Mouse (Mus musculus) liver, embryonic 14.5 days (tissue): Measurements from ENCODE around the gene Zfp518b. TPM values are rescaled to one million over a fixed set of nuclear protein-coding genes. Genes with fewer than 3 reads are reported as not detected.

Experiments
- ATAC-seq: fragments of 200-750 bp; cut with Nextera tagmentation; 2 replicates; pipeline ENCODE4 v1.8.0; 2017; ENCODE audit warnings: moderate number of reproducible peaks, mild to moderate bottlenecking, moderate library complexity; ENCODE audit not compliant: insufficient read depth
- DNase-seq, 3 experiments: peaks; one replicate each; pipeline ENCODE4 v3.0.0-alpha.2; 2012 to 2013; ENCODE audit warnings: low read depth in 3 of 3, low spot score in 3 of 3
- H3K27ac ChIP-seq: fragments of 300-500 bp; sonication (generic); 2 replicates; pipeline ENCODE4 v1.5.1; 2014; ENCODE audit warnings: moderate library complexity, mild to moderate bottlenecking, control low read depth, inconsistent platforms
- H3K27me3 ChIP-seq: fragments of 300-500 bp; sonication (generic); 2 replicates; pipeline ENCODE4 v1.6.1; 2014; ENCODE audit warnings: mild to moderate bottlenecking, low read length, moderate library complexity; ENCODE audit not compliant: control insufficient read depth, insufficient read depth
- H3K36me3 ChIP-seq: fragments of 300-500 bp; sonication (generic); replicated peaks from 2 replicates; pipeline ENCODE4 v1.6.1; 2014; ENCODE audit warnings: low read depth; ENCODE audit not compliant: control insufficient read depth, insufficient read depth
- H3K4me1 ChIP-seq, 2 experiments: fragments of 200-500 bp in 1 of 2; fragments of 300-500 bp in 1 of 2; sonication (generic) in 1 of 2; replicated peaks; 2 replicates each; pipeline ENCODE4 v1.6.1; 2012 to 2014; ENCODE audit warnings: antibody characterized with exemption in 1 of 2, inconsistent platforms in 1 of 2, low read length in 1 of 2; ENCODE audit not compliant: control insufficient read depth in 2 of 2, insufficient read depth in 2 of 2
- H3K4me2 ChIP-seq: fragments of 300-500 bp; sonication (generic); 2 replicates; pipeline ENCODE4 v1.6.1; 2014; ENCODE audit warnings: low read depth, mild to moderate bottlenecking, control low read depth, moderate library complexity
- H3K4me3 ChIP-seq, 2 experiments: fragments of 200-500 bp in 1 of 2; fragments of 300-500 bp in 1 of 2; sonication (generic) in 1 of 2; 2 replicates each; pipeline ENCODE4 v1.5.1; 2012 to 2014; ENCODE audit warnings: low read depth in 2 of 2, low read length in 2 of 2, mild to moderate bottlenecking in 2 of 2, control low read depth in 1 of 2, inconsistent platforms in 1 of 2, moderate library complexity in 1 of 2; ENCODE audit not compliant: insufficient read depth in 1 of 2
- H3K9ac ChIP-seq: fragments of 300-500 bp; sonication (generic); replicated peaks from 2 replicates; pipeline ENCODE4 v1.6.1; 2014; ENCODE audit warnings: mild to moderate bottlenecking, control low read depth, moderate library complexity
- H3K9me3 ChIP-seq: fragments of 300-500 bp; sonication (generic); 2 replicates; pipeline ENCODE4 v1.6.1; 2016; ENCODE audit warnings: low read length, mixed read lengths; ENCODE audit not compliant: control insufficient read depth
- CTCF ChIP-seq: IDR thresholded peaks from 2 replicates; pipeline ENCODE4 v1.5.1; 2016; ENCODE audit warnings: antibody characterized with exemption, low read depth, control low read depth
- EP300 ChIP-seq: IDR thresholded peaks from 2 replicates; pipeline ENCODE4 v1.6.1; 2016; ENCODE audit warnings: antibody characterized with exemption, low read depth
- WGBS: fragments of 180-500 bp; shearing (Covaris S2); extraction: QIAGEN DNeasy Blood & Tissue Kit; methylation state at CpG from one replicate; pipeline ENCODE4 v1.1.7; 2014; ENCODE audit not compliant: insufficient replicate concordance; 5-methylcytosine and 5-hydroxymethylcytosine counted together
- polyA plus RNA-seq, 2 experiments: library from polyadenylated mRNA; depleted of rRNA in 1 of 2; stranded (reverse) in 1 of 2; unstranded in 1 of 2; fragments of >200 nt; fragmentation: Nextera tagmentation in 1 of 2; extraction: Ambion mirVana in 1 of 2; gene quantifications; 2 replicates each; pipeline versions ENCODE4 v1.2.1 to v1.2.3; 2012 to 2014

Gene Zfp518b
- polyA plus RNA-seq, 2 experiments = 0.67 to 1.2 TPM

DNA sequence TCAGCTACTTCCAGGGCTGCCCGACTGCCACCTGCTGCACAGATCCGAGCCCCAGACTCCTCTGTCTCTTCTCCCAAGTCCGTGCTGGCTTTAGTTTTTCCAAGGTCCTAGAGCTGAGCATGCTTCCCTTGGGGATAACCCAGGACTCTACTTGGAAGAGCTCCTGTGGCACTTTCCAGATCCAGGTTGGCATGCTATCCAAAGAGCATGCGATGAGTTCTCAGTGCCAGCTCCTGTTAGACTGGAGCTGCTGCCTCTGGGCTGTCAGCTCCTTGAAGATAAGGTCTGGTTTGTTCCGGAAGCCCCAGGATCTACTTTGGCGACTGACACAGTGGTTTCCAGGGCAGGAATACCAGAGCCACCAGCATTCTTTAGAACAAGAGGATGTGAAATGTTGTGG lies 4.6 kb upstream of the Zfp518b start:
- Histone ChIP-seq H3K27me3 (peaks cover 3% of the 10 kb centered on the region; the same call in 1 of the 2 replicates), H3K4me2 (no peak overlapping the region), H3K27ac (no peak overlapping the region), H3K4me3 (no peak overlapping the region), H3K9me3 (no peaks in the 10 kb centered on the region), H3K36me3 (no peaks in the 10 kb centered on the region), H3K9ac (no peak overlapping the region), H3K4me1 (no peaks in the 10 kb centered on the region)
- 57% methylated on average over 6 of the region's 6 CpGs for WGBS
- TF ChIP-seq CTCF (no peak), EP300 (no peak)
- ATAC-seq (no peak), DNase-seq (no peak)

DNA sequence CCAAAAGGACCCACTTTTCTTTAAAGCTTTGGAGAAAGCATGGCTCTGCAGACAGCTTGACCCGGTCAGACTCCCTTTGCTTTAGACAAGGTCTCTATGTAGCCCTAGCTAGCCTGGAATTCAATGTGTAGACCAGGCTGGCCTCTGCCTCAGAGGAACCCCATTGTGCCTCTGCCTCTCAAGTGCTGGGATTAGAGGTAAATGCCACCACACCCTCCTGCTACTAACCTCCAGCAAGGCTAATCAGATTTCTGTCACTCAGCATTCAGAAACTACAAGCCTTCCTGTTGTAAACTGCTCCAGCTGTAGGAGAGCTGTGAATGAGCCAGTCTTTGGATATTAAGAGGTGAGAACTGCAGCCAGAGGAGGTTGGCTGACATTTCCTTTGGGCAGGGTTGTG lies 3.1 kb upstream of the Zfp518b start:
- Histone ChIP-seq H3K4me1 (peaks cover 0 to 6% of the 10 kb centered on the region in 2 experiments; a peak in 1 of 4 replicates), H3K27ac (no peak overlapping the region), H3K4me2 (no peak overlapping the region), H3K9ac (no peak overlapping the region), H3K27me3 (peaks cover 3% of the 10 kb centered on the region; the same call in 1 of the 2 replicates), H3K36me3 (no peaks in the 10 kb centered on the region), H3K9me3 (no peaks in the 10 kb centered on the region), H3K4me3 (no peak overlapping the region)
- WGBS = 50% methylated on average over 1 of the region's 1 CpGs
- TF ChIP-seq EP300 (no peak), CTCF (no peak)
- no peak for DNase-seq
- ATAC-seq = no peak

DNA sequence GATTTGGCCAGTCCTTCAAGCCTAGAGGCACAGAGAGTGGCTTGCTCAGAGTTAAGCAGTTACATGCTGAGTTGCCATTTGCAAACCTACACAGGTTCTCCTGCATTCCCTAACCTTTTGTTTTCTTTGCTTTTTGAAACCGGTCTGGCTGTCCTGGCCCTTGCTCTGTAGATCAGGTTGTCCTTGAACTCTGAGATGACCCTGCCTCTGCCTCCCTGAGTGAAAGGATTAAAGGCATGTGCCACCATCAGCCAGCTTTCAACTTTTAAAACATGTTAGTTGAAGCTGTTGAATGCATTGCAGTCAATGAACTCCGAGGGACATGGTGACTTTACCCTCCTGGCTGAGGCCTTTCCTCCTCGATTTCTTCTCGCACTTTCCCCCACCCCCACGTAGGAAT lies 25.8 kb downstream of the Zfp518b start:
- no peak overlapping the region for H3K4me3 ChIP-seq
- DNase-seq (no peak), ATAC-seq (no peak)
- H3K4me2 ChIP-seq = no peak overlapping the region
- no peak overlapping the region for H3K9ac ChIP-seq
- H3K9me3 ChIP-seq = no peaks in the 10 kb centered on the region
- H3K27me3 ChIP-seq = no peaks in the 10 kb centered on the region
- no peak overlapping the region for H3K27ac ChIP-seq
- no peaks in the 10 kb centered on the region for H3K36me3 ChIP-seq
- no peak for TF ChIP-seq EP300
- TF ChIP-seq CTCF = no peak
- no peaks in the 10 kb centered on the region for H3K4me1 ChIP-seq
- WGBS = 73% methylated on average over 5 of the region's 5 CpGs

DNA sequence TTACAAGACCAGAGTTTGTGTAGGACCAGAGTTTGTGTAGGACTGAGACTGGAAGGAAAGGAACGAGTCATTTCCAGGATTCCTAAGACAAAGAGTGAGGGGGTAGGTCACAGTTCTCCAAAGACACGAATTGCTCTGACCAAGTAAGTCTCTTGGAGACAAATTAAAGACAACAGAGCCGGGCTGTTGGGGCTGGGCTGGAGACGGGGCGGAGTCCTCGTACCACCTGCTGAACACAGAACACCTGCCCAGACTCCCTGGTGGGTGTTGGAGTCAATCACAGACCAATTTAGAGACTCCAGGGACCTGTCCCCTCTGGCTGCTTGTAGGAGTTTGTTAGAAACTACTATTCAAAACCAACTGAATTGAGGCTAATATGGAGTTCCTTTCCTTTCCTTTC lies 28.4 kb downstream of the Zfp518b start:
- Histone ChIP-seq H3K36me3 (no peaks in the 10 kb centered on the region), H3K4me2 (no peak overlapping the region), H3K4me3 (no peak overlapping the region), H3K4me1 (no peaks in the 10 kb centered on the region), H3K27me3 (no peaks in the 10 kb centered on the region), H3K27ac (no peak overlapping the region), H3K9me3 (no peaks in the 10 kb centered on the region), H3K9ac (no peak overlapping the region)
- ATAC-seq (no peak), DNase-seq (no peak)
- 61% methylated on average over 6 of the region's 6 CpGs for WGBS
- TF ChIP-seq CTCF (no peak), EP300 (no peak)

DNA sequence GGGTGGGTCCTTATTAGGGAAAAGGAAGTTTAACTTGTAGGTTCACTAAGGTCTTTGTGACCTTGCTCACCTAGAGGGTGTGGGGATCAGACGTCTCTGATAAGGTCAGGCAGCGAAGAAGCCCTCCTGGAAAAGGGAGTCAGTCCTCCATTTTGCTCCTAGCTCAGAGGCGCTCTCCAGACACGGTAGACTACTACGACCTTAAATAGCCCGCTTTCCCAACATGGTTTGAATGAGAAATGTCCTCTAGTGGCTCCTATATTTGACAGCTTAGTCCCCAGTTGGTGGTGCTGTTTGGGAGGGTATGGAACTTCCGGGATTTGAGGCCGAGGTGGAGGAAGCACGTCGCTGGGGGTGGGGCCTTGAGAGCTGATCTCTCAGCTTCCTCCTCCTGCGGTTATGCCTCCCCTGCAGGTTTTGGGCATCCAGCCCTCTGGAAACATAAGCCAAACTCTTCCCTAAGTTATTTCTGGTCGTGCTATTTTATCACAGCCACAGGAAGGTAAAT lies 29.2 kb downstream of the Zfp518b start:
- TF ChIP-seq EP300 (no peak), CTCF (no peak)
- no peaks in the 10 kb centered on the region for H3K4me1 ChIP-seq
- ATAC-seq (no peak), DNase-seq (no peak)
- no peaks in the 10 kb centered on the region for H3K9me3 ChIP-seq
- no peak overlapping the region for H3K4me3 ChIP-seq
- H3K36me3 ChIP-seq = no peaks in the 10 kb centered on the region
- H3K27ac ChIP-seq = no peak overlapping the region
- H3K9ac ChIP-seq = no peak overlapping the region
- no peaks in the 10 kb centered on the region for H3K27me3 ChIP-seq
- WGBS = 58% methylated on average over 12 of the region's 12 CpGs
- no peak overlapping the region for H3K4me2 ChIP-seq
